Mouse (Mus musculus) bone marrow macrophage, adult 2 months (primary cell): ENCODE measurements around the gene Csf2.

Experiments used
- CTCF ChIP-seq: IDR thresholded peaks from 2 replicates; pipeline ENCODE4 v1.5.1; 2012; ENCODE audit warnings: low read depth, mild to moderate bottlenecking, low read length, moderate library complexity
- POLR2A ChIP-seq: IDR thresholded peaks from 2 replicates; pipeline ENCODE4 v1.6.1; 2012; ENCODE audit warnings: mild to moderate bottlenecking, low read depth, low read length, borderline replicate concordance

DNA sequence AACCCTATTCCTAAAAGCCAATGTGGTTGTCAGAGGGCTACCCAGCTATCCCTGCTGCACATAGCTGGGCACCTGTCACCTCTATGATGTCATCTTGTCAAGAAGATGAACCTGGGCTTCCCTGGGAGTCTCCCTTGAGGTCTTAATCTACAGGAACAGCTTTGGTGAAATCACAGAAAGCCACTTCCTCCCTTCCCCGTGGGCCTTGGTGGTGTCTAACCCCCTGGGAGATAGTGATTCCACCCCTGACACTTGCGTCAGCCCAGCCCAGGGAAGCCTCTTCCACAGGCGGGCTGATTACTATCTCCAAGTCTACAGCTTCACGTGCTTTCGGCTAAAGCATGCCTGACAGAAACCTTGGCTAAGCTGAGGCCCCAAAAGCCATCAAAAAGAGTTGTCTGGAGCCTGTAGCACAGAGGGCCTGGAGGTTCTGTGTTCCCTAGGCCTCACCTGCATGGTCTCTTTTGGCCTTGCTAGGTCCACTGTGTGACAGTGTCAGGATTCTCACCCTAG lies 22.0 kb upstream of the Csf2 start:
- TF ChIP-seq CTCF (no peak), POLR2A (no peak)
